Mouse (Mus musculus): ENCODE measurements around the gene Auh.

- TF ChIP-seq CTCF (IDR thresholded peaks at IDR 0.05; ENCODE audit: low read depth, low read length) (no peak), TAL1 (conservative IDR thresholded peaks at IDR 0.05; ENCODE audit: low read depth, low read length) (no peak), GATA1 (IDR thresholded peaks at IDR 0.05; ENCODE audit: borderline replicate concordance, low read length) (no peak), GATA2 (IDR thresholded peaks at IDR 0.05; ENCODE audit: borderline replicate concordance, low read depth, low read length) (no peak)
These were observed 45.5 kb downstream of the Auh start for GRCm38 (mm10) chr13:52883960-52884326.

All from G1E (cell line).